Mouse (Mus musculus) bone marrow macrophage, adult 2 months (primary cell): ENCODE results near the gene Churc1.

ENCODE experiments used
- CTCF ChIP-seq: IDR thresholded peaks from 2 replicates; pipeline ENCODE4 v1.5.1; 2012; ENCODE audit warnings: low read depth, mild to moderate bottlenecking, low read length, moderate library complexity
- POLR2A ChIP-seq: IDR thresholded peaks from 2 replicates; pipeline ENCODE4 v1.6.1; 2012; ENCODE audit warnings: mild to moderate bottlenecking, low read depth, low read length, borderline replicate concordance

DNA sequence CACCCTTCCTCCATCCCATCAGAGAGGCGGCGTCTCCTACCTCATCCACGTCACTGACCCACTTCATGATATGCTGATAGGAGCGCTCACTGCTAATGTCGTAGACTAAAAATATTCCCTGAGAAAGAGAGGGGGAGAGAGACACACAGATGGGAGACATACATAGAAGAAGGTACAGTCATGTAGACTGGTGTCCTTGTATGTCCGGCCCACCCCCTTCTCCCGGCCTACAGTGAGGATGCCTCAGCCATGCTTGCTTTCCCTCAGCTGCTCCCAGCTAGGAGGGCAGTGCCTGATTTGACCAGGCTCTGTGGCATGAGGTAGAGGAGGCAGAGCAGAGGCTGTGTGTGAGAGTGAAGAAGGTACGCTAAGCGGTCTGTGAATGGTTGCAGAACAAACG is 37.7 kb downstream of the Churc1 start:
- TF ChIP-seq POLR2A = no peak
- no peak for TF ChIP-seq CTCF
